Mouse (Mus musculus): ENCODE results near the gene Klhl36. TPM values are rescaled to one million over a fixed set of nuclear protein-coding genes. Genes with fewer than 3 reads are reported as not detected.
A peak's percentile ranks its signal among the peaks of the same experiment; 100 is the strongest.

Klhl36 gene
- total RNA-seq, 1 experiment from 2014 or later: 13.5 TPM

DNA sequence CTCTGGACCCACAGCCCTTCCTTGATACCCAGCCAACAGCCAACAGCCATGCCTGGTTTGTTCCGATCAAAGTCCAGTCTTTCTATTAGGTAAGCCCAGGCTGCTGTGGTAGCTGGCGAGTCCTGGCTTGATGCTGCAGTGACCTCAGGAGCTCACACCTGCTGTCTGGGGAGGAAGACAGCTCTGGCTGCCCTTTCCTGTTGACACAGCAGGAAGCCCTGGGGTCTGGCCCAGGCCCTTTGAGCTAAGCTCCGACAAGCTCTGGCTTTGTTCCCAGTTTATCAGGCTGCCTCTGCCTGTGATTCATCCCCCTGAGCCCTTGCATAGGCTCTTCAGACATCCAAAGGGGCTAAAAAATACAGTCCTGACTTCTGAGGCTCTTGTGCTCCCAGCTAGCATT is 23.5 kb downstream of the Klhl36 start:
- peak; percentile 68 for DNase-seq

- DNase-seq: peak; percentile 49
Measured at GRCm38 (mm10) chr8:119887130-119887529, 25.1 kb downstream of the Klhl36 start.

GRCm38 (mm10) chr8:119888012-119888411 is 25.9 kb downstream of the Klhl36 start:
- DNase-seq: no peak

GRCm38 (mm10) chr8:119897069-119897468 is 35.0 kb downstream of the Klhl36 start:
- no peak for DNase-seq

- peak; percentile 31 for DNase-seq
Measured at GRCm38 (mm10) chr8:119897933-119898332, 35.9 kb downstream of the Klhl36 start.

GRCm38 (mm10) chr8:119901349-119901748 is 39.3 kb downstream of the Klhl36 start:
- DNase-seq: no peak

GRCm38 (mm10) chr8:119901952-119902351 is 39.9 kb downstream of the Klhl36 start:
- DNase-seq: peak; percentile 50

GRCm38 (mm10) chr8:119904323-119904911 is 42.4 kb downstream of the Klhl36 start:
- no peak for DNase-seq

GRCm38 (mm10) chr8:119909944-119910546 is 48.0 kb downstream of the Klhl36 start, which contains the start of gene Usp10:
Usp10 (plus strand) TSS chr8:119910360.
- no peak for DNase-seq

- peak; percentile 91 for DNase-seq
Measured at GRCm38 (mm10) chr8:119910547-119911257, 48.6 kb downstream of the Klhl36 start, which contains the start of gene Gm20388. Gm20388 (plus strand) TSS chr8:119910841.

- DNase-seq: no peak
Measured at GRCm38 (mm10) chr8:119911258-119911962, 49.3 kb downstream of the Klhl36 start.

DNA sequence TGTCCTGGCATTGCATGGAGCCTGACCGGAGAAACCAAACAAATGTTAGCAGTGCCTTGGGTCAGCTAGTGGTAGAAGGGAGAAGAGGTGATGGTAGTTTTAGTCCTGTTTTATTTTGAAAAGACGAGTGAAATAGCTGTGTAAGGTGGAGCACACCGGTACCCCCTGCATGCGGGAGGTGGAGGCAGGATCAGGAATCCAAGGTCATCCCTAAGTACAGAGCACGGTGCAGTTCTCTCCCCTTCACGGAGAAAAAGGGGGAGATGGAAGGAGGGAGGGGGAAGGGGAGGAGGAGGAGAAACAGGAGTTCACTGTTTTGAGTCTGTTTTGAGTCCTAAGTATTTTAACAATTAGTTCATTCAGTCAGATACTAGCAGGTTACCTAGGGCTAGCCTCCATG is 50.6 kb downstream of the Klhl36 start:
- no peak for DNase-seq

DNA sequence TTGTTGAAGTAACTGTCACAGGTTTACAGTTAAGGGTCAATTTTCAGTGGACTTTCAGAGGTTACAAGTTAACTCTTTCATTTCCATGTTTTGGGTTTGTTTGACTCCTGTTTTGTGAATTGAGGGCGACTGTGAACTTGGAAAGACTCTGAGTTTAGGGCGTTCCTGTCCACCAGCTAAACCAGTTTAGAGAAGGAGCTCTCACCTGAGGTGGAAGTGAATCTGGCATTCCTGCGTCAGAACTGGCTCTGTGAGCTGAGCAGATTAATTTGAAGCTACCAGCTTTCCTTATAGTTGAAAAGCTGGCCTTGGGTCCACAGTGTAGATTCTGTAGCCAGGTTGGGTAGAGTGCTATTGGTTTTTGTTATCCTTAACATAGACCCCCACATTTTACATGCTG is 51.1 kb downstream of the Klhl36 start:
- DNase-seq: no peak

DNA sequence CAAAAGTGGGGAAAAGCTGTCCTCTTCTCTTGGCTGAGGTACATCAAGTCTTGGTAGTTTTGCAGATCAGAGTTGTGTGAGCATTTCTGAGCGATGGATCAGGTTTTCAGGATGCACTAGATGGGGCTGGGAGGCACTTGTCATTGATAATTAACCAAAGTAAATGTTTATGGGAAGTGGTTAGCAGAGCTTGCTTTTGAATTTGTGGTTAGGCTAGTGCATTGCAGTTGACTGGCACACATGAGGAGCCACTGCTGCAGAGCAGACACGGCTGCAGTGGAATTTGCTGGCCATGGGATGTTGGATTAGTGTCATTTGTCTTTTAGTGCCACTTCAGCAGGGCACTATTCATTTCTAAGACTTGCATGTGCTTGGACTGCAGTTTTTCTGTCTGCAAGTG is 52.1 kb downstream of the Klhl36 start:
- no peak for DNase-seq

- no peak for DNase-seq
Measured at GRCm38 (mm10) chr8:119915298-119915697, 53.2 kb downstream of the Klhl36 start.

DNA sequence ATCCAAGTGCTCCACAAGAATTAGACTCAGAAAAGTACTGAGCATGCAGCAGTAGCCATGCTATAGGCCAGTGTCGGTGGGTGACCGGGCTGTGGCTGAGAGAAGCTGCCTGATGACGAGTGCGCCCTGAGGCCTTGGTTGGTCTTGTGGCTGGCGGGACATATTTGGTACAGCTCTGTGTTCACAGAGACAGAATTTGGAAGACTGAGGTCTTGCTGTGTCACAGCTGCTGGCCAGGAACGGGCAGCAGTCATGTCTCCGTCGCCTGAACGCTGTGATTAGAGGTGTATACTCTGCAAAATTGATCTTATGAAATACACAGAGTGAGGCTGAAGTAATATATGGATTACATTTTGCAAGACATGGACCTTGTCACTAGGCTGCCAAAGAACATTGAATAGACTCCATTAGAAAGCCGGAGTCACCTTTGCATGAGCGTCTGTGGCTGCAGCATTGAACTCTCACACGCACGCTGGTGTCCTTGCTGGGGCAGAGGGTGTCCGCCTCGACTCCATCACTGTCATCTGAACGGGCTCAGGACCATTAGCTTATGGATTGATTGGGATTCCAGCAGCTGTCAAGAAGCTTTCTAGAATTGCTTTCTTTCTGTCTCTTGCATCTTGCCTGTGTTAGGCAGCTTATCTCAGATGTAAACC is 54.3 kb downstream of the Klhl36 start:
- DNase-seq: peak; percentile 24

GRCm38 (mm10) chr8:119917415-119917814 is 55.3 kb downstream of the Klhl36 start:
- DNase-seq: no peak

DNA sequence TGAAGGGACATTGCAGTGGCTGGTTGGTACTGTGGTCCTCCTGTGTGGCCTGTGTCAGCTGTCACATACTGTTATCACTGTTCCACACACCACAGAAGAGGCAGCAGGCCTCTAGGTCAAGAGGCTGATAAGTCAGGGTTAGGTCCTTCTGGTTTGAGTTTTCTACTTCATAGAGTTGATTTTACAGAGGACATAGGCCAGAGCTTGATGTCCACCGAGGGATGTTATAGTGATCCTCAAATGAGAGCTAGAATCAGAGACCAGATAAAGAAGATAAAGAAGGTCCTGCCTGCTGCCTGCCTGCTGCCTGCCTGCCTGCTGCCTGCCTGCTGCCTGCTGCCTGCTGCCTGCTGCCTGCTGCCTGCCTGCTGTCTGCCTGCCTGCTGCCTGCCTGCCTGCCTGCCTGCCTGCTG is 56.1 kb downstream of the Klhl36 start:
- no peak for DNase-seq

- DNase-seq: no peak
Measured at GRCm38 (mm10) chr8:119923259-119923658, 61.2 kb downstream of the Klhl36 start.

DNA sequence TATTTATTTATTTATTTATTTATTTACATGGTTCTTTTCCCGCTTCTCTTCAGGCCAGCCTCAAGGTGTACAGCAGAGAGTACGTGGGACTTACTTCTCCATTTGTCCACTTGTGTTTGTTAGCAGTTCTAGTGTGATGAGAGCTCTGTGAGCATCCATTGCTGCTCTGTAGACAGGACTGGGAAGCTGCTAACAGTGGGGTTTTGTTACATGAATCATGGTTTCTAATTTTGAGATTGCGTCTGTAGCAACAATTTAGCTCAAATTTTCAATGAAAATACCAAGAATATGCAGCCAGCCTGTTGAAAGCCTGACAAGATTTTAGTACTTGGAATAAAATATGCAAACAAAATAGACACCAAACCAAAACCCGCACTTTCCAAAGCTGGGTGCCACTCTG is 63.4 kb downstream of the Klhl36 start:
- no peak for DNase-seq

GRCm38 (mm10) chr8:119926474-119926873 is 64.4 kb downstream of the Klhl36 start:
- no peak for DNase-seq

Measured in adrenal gland, postnatal 25 days (tissue).